Mouse (Mus musculus): ENCODE results near the gene Agbl4.

DNA sequence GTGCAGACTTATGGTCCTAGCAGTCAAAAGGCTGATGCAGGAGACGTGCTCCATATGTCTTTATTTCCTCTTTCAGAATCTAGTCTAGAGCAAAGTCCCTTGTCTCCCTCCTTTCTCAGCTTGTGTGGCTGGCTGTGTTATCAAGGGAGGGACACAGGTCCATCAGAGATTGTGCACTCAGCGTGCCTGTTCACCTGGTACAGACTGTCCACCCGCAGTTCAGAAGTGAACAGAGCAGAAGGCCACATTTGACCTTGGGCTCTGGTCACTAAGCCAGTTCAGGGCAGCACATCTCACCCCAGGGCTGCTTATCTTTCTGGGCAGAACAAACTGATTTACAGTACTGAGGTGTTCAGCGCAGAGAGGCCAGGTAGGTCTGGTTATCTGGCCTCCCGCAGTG is 1054.7 kb downstream of the Agbl4 start:
- TF ChIP-seq CTCF (IDR thresholded peaks at IDR 0.05; ENCODE audit: low read depth, low read length) (no peak), POLR2A (IDR thresholded peaks at IDR 0.05; ENCODE audit: extremely low read depth, insufficient read depth, low read length) (no peak)

Data from liver, adult 2 months (tissue).